In the genomic region with DNA sequence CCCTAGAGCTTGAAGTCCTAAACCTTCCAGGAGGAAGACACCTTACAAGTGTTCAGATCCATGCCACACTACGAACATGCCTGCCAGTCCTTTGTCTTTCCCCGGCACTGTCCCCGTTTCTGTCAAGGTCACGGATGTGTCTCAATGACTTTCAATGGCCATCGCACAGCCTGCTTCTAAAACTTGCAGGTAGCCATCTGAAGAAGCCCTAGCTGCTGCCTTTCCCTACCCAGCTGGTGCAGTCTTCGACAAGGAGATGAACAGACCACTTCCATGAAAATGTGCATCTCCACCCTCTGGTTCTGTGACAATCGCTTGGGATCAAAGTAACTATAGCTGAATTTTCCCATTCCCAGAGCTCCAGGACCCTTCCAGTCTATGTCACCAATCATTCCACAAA, we compare ENCODE assay signal across 8 mouse cellular contexts. TPM values are rescaled to one million over a fixed set of nuclear protein-coding genes. Genes with fewer than 3 reads are reported as not detected.
DNase-seq lines count a peak whose midpoint lies in the region; ATAC-seq and TF ChIP-seq lines count a peak whose summit lies in the region.

No protein-coding gene starts in this region.

- H3K27ac ChIP-seq in kidney, adult 2 months (ENCODE audit: insufficient read depth, low read depth, low read length) = 0 out of 2 replicates have a peak overlapping the region, but pooled peaks have one; percentile 20
- peak overlapping the region; percentile 3 for H3K27ac ChIP-seq in cortical plate, adult 2 months (ENCODE audit: insufficient read depth, low read length)
- no peak overlapping the region for H3K27ac ChIP-seq in forebrain, embryonic 12.5 days
- peak overlapping the region; percentile 62 for H3K27ac ChIP-seq in liver, embryonic 14.5 days

- peaks cover 9% of the 10 kb centered on the region for H3K4me1 ChIP-seq in kidney, adult 2 months (ENCODE audit: control insufficient read depth, insufficient read depth, low read length)
- peaks cover 3% of the 10 kb centered on the region; the same call in 1 of the 2 replicates for H3K4me1 ChIP-seq in cortical plate, adult 2 months (ENCODE audit: control insufficient read depth, insufficient read depth, low read length)
- H3K4me1 ChIP-seq in forebrain, embryonic 12.5 days = peaks cover 35% of the 10 kb centered on the region
- peaks cover 62 to 75% of the 10 kb centered on the region in 2 experiments for H3K4me1 ChIP-seq in liver, embryonic 14.5 days (replicated peaks; ENCODE audit: control insufficient read depth in 2 of 2, insufficient read depth in 2 of 2, low read length in 1 of 2)

- H3K4me2 ChIP-seq in forebrain, embryonic 12.5 days = peak overlapping the region; percentile 33; the same call in 1 of the 2 replicates
- peak overlapping the region; percentile 23; the same call in 1 of the 2 replicates for H3K4me2 ChIP-seq in liver, embryonic 14.5 days (ENCODE audit: low read depth)

- no peak for TF ChIP-seq EP300 in liver, embryonic 14.5 days (IDR thresholded peaks at IDR 0.05; ENCODE audit: low read depth)

- H3K36me3 ChIP-seq in kidney, adult 2 months (ENCODE audit: control insufficient read depth, insufficient read depth, low read length) = no peaks in the 10 kb centered on the region
- no peaks in the 10 kb centered on the region for H3K36me3 ChIP-seq in forebrain, embryonic 12.5 days (replicated peaks)
- H3K36me3 ChIP-seq in liver, embryonic 14.5 days (replicated peaks; ENCODE audit: control insufficient read depth, insufficient read depth, low read depth) = no peaks in the 10 kb centered on the region; the same call in 1 of the 2 replicates

- no peak for DNase-seq in kidney, adult 2 months
- no peak for DNase-seq in kidney, postnatal 14 days
- DNase-seq in liver, embryonic 14.5 days (ENCODE audit: low read depth in 3 of 3, low spot score in 3 of 3) = no peak
- DNase-seq in urinary bladder, postnatal 36 days (ENCODE audit: low spot score in 2 of 2) = no peak
- no peak for DNase-seq in yolk sac, embryonic 10.5 days (ENCODE audit: low spot score)
- no peak for DNase-seq in spleen, adult 12 weeks (ENCODE audit: low spot score)

- 88% methylated on average over 7 of the region's 7 CpGs for WGBS in kidney, adult 2 months
- 78% methylated on average over 7 of the region's 7 CpGs for WGBS in forebrain, embryonic 12.5 days
- 83% methylated on average over 7 of the region's 7 CpGs for WGBS in liver, embryonic 14.5 days (ENCODE audit: insufficient replicate concordance)

- no peak overlapping the region for H3K4me3 ChIP-seq in kidney, adult 2 months (ENCODE audit: insufficient read depth, low read depth, low read length)
- no peak overlapping the region for H3K4me3 ChIP-seq in cortical plate, adult 2 months (ENCODE audit: insufficient read depth, low read length)
- H3K4me3 ChIP-seq in forebrain, embryonic 12.5 days (replicated peaks) = no peak overlapping the region
- no peak overlapping the region for H3K4me3 ChIP-seq in liver, embryonic 14.5 days (ENCODE audit: insufficient read depth in 1 of 2, low read depth in 2 of 2, low read length in 2 of 2)

- H3K9ac ChIP-seq in forebrain, embryonic 12.5 days = no peak overlapping the region
- 0 out of 2 replicates have a peak overlapping the region, but pooled peaks have one; percentile 9 for H3K9ac ChIP-seq in liver, embryonic 14.5 days (replicated peaks)

- H3K27me3 ChIP-seq in kidney, adult 2 months (replicated peaks; ENCODE audit: control insufficient read depth, insufficient read depth, low read length) = no peaks in the 10 kb centered on the region
- H3K27me3 ChIP-seq in forebrain, embryonic 12.5 days = no peaks in the 10 kb centered on the region
- H3K27me3 ChIP-seq in liver, embryonic 14.5 days (ENCODE audit: control insufficient read depth, insufficient read depth, low read length) = no peaks in the 10 kb centered on the region

- ATAC-seq in forebrain, embryonic 12.5 days (ENCODE audit: low FRiP score) = no peak
- ATAC-seq in liver, embryonic 14.5 days (ENCODE audit: insufficient read depth) = no peak

- TF ChIP-seq POLR2A in kidney, adult 2 months (IDR thresholded peaks at IDR 0.05; ENCODE audit: low read depth, low read length) = no peak
- TF ChIP-seq POLR2A in cortical plate, adult 2 months (IDR thresholded peaks at IDR 0.05; ENCODE audit: extremely low read depth, insufficient read depth, low read length) = no peak

- TF ChIP-seq CTCF in kidney, adult 2 months (conservative IDR thresholded peaks at IDR 0.05; ENCODE audit: insufficient read depth, insufficient read length, low read depth, low read length) = no peak
- no peak for TF ChIP-seq CTCF in cortical plate, adult 2 months (IDR thresholded peaks at IDR 0.05; ENCODE audit: extremely low read depth, insufficient read depth, low read length)
- no peak for TF ChIP-seq CTCF in liver, embryonic 14.5 days (IDR thresholded peaks at IDR 0.05; ENCODE audit: low read depth)

- no peaks in the 10 kb centered on the region for H3K9me3 ChIP-seq in forebrain, embryonic 12.5 days
- H3K9me3 ChIP-seq in liver, embryonic 14.5 days (ENCODE audit: control insufficient read depth, low read length) = no peaks in the 10 kb centered on the region

RNA-seq across cellular contexts. Expression of gene St3gal4, which starts 7.6 kb away (rescaled TPM):
- 4.7 and 5.0 TPM in 2 replicates for polyA plus RNA-seq in kidney, adult 2 months (2012; rRNA removed)
- 7.5 and 8.3 TPM in 2 replicates for polyA plus RNA-seq in cortical plate, adult 2 months (2012; rRNA removed)
- polyA plus RNA-seq in forebrain, embryonic 12.5 days (2016; fragmentation: Nextera tagmentation; extraction: Ambion mirVana) = 9.9 and 12.1 TPM in 2 replicates
- polyA plus RNA-seq in liver, embryonic 14.5 days (2012; rRNA removed) = 4.6 and 6.0 TPM in 2 replicates
- 17.8 and 19.2 TPM in 2 replicates for polyA plus RNA-seq in liver, embryonic 14.5 days (2014; fragmentation: Nextera tagmentation; extraction: Ambion mirVana)
